Mouse (Mus musculus) CH12.LX (cell line): ENCODE measurements around the gene Defb47.

Source experiments
- BHLHE40 ChIP-seq: IDR thresholded peaks from 2 replicates; pipeline ENCODE4 v1.6.1; 2011; ENCODE audit warnings: mild to moderate bottlenecking, low read depth, low read length, improper control_type of control experiment
- CTCF ChIP-seq, 2 experiments: IDR thresholded peaks in 1 of 2; conservative IDR thresholded peaks in 1 of 2; 2 replicates each; pipeline ENCODE4 v1.5.1; 2011 to 2012; ENCODE audit warnings: low read depth in 2 of 2, low read length in 2 of 2, improper control_type of control experiment in 1 of 2, inconsistent platforms in 1 of 2, mild to moderate bottlenecking in 1 of 2, moderate library complexity in 1 of 2
- ETS1 ChIP-seq: conservative IDR thresholded peaks from 2 replicates; pipeline ENCODE4 v1.6.1; 2012; ENCODE audit warnings: low read depth, mild to moderate bottlenecking, inconsistent platforms, low read length, improper control_type of control experiment, moderate library complexity
- GABPA ChIP-seq: IDR thresholded peaks from 2 replicates; pipeline ENCODE4 v1.6.1; 2012; ENCODE audit warnings: low read depth, low read length, improper control_type of control experiment, inconsistent platforms; ENCODE audit not compliant: insufficient replicate concordance
- MAZ ChIP-seq: IDR thresholded peaks from 2 replicates; pipeline ENCODE4 v1.6.1; 2012; ENCODE audit warnings: low read depth, mild to moderate bottlenecking, inconsistent platforms, low read length, improper control_type of control experiment, moderate library complexity
- NELFE ChIP-seq: IDR thresholded peaks from 2 replicates; pipeline ENCODE4 v1.6.1; 2011; ENCODE audit warnings: low read depth, low read length, improper control_type of control experiment
- POLR2A ChIP-seq: IDR thresholded peaks from 2 replicates; pipeline ENCODE4 v1.6.1; 2011; ENCODE audit warnings: low read depth, mild to moderate bottlenecking, improper control_type of control experiment, low read length
- POLR2AphosphoS2 ChIP-seq: IDR thresholded peaks from 2 replicates; pipeline ENCODE4 v1.6.1; 2011; ENCODE audit warnings: low read depth, low read length, improper control_type of control experiment
- SIN3A ChIP-seq: IDR thresholded peaks from 2 replicates; pipeline ENCODE4 v1.6.1; 2012; ENCODE audit warnings: low read length, improper control_type of control experiment, inconsistent platforms
- TCF12 ChIP-seq: IDR thresholded peaks from 2 replicates; pipeline ENCODE4 v1.6.1; 2014; ENCODE audit warnings: low read depth, mild to moderate bottlenecking, inconsistent platforms, low read length, improper control_type of control experiment
- USF2 ChIP-seq: conservative IDR thresholded peaks from 2 replicates; pipeline ENCODE4 v1.6.1; 2011; ENCODE audit warnings: low read depth, low read length, improper control_type of control experiment

DNA sequence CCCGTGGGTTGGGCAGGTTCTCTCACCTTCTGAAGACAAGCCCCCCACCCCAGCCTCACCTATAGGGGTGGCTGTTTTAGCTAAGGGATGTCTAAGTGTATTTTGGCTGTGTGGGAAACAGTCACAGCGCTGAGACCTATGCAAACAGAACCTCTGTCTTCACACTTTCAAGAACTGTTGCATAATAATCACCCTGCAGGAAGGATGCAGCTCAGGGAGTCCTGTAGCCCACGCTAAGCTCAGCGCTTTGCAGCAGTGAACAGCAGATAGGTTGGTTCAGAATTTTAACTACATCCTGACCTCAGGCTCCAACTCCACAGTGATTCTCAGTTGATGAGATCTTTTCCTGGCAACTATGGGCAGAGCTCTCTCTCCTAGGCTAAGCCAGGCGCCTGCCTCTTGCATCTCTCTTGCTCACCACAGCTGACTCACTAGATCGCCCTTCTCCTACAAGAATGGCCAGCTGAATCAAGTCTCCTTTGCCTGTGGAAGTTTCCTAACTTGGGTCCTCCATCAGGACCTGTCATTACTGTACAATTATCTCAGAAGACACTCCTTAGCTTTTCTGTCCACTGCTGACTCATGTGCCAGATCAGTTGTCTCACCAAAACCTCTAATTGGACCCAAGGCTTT lies 22.8 kb downstream of the Defb47 start:
- TF ChIP-seq CTCF (conservative IDR thresholded peaks at IDR 0.05 in 1 of 2, IDR thresholded peaks at IDR 0.05 in 1 of 2; ENCODE audit: low read depth in 2 of 2, low read length in 2 of 2) (no peak), USF2 (no peak), TCF12 (no peak), POLR2A (no peak), SIN3A (no peak), NELFE (no peak), GABPA (no peak), MAZ (no peak), BHLHE40 (no peak), POLR2AphosphoS2 (no peak), ETS1 (no peak)
